Mouse (Mus musculus): ENCODE results near the gene Carmil1.

DNA sequence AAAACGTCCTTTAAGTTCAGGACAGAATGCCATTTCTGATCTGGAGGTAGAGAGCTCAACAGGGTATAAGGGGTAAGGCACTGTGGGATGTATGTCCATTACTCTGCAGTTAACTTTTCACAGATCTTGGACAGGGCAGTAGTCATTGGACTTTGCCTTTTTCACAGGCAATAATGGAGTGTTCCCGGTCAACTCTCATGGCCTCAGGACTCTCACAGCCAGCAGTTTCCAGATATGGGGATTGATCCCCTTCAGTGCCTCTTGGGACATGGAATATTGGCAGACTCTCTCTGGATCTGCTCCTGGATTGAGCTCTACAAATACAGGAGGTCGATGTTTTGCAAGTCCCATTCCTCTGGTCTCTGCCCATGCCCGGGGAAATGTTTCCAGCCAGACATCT lies 49.5 kb upstream of the Carmil1 start:
- TF ChIP-seq CTCF (IDR thresholded peaks at IDR 0.05) (no peak), POLR2A (IDR thresholded peaks at IDR 0.05; ENCODE audit: insufficient read depth, low read depth, low read length) (no peak)
